Mouse (Mus musculus) thymus, adult 2 months (tissue): ENCODE data around the gene Clns1a. TPM values are rescaled to one million over a fixed set of nuclear protein-coding genes. Genes with fewer than 3 reads are reported as not detected.

Source experiments
- DNase-seq: peaks from one replicate; pipeline ENCODE4 v3.0.0; 2021
- H3K27ac ChIP-seq: fragments of 200-500 bp; 2 replicates; pipeline ENCODE4 v1.5.1; 2012; ENCODE audit warnings: low read length, control low read depth; ENCODE audit not compliant: control insufficient read depth, insufficient read depth
- H3K27me3 ChIP-seq: fragments of 200-500 bp; 2 replicates; pipeline ENCODE4 v1.6.1; 2012; ENCODE audit warnings: mild to moderate bottlenecking, low read length, moderate library complexity, mixed read lengths; ENCODE audit not compliant: control insufficient read depth, insufficient read depth
- H3K36me3 ChIP-seq: fragments of 200-500 bp; 2 replicates; pipeline ENCODE4 v1.6.1; 2012; ENCODE audit warnings: mild to moderate bottlenecking, low read length, moderate library complexity; ENCODE audit not compliant: control insufficient read depth, insufficient read depth
- H3K4me1 ChIP-seq: fragments of 200-500 bp; replicated peaks from 2 replicates; pipeline ENCODE4 v1.6.1; 2012; ENCODE audit warnings: low read length; ENCODE audit not compliant: control insufficient read depth, insufficient read depth
- H3K4me3 ChIP-seq: fragments of 200-500 bp; 2 replicates; pipeline ENCODE4 v1.5.1; 2012; ENCODE audit warnings: mild to moderate bottlenecking, low read length, control low read depth, moderate library complexity; ENCODE audit not compliant: control insufficient read depth, insufficient read depth
- CTCF ChIP-seq: fragments of 200-500 bp; IDR thresholded peaks from 2 replicates; pipeline ENCODE4 v1.5.1; 2012; ENCODE audit warnings: mild to moderate bottlenecking, control low read depth, low read length, moderate library complexity, borderline replicate concordance; ENCODE audit not compliant: control insufficient read depth, poor library complexity, insufficient read depth; ENCODE audit errors: extremely low read depth
- POLR2A ChIP-seq: fragments of 200-500 bp; IDR thresholded peaks from 2 replicates; pipeline ENCODE4 v1.6.1; 2012; ENCODE audit warnings: mild to moderate bottlenecking, low read length, control low read depth, moderate library complexity; ENCODE audit not compliant: control insufficient read depth, poor library complexity, insufficient read depth; ENCODE audit errors: extremely low read depth
- WGBS: fragments of 180-500 bp; shearing (Covaris S2); methylation state at CpG from one replicate; pipeline ENCODE4 v1.1.7; 2018; 5-methylcytosine and 5-hydroxymethylcytosine counted together
- polyA plus RNA-seq: library from polyadenylated mRNA; depleted of rRNA; stranded (reverse); fragments of >200 nt; gene quantifications from 2 replicates; pipeline ENCODE4 v1.2.3, GENCODE M21; 2012; rRNA removed

Gene Clns1a
- 60.8 and 63.3 TPM in 2 replicates for polyA plus RNA-seq

- peak; percentile 92 for DNase-seq
- Histone ChIP-seq H3K27me3 (no peaks in the 10 kb centered on the region), H3K4me1 (peaks cover 6% of the 10 kb centered on the region), H3K4me3 (peak within 1 kb of the TSS; percentile 93), H3K36me3 (peaks cover 6% of the 10 kb centered on the region; the same call in 1 of the 2 replicates), H3K27ac (peak within 1 kb of the TSS; percentile 27; the same call in 1 of the 2 replicates)
- WGBS, result under 1% methylated on average over 63 of the region's 63 CpGs
- TF ChIP-seq CTCF (0 out of 2 replicates have a peak, but pooled peaks have one; percentile 7), POLR2A (peak; percentile 52; the same call in 1 of the 2 replicates)
These were observed at the start of gene Clns1a for GRCm38 (mm10) chr7:97696506-97697254. Gene Clns1a, plus strand, starts transcription at chr7:97696634.

- Histone ChIP-seq H3K4me3 (no peak overlapping the region), H3K36me3 (no peaks in the 10 kb centered on the region; the same call in 1 of the 2 replicates), H3K27ac (no peak overlapping the region), H3K27me3 (no peaks in the 10 kb centered on the region), H3K4me1 (no peaks in the 10 kb centered on the region)
- WGBS, result 97% methylated on average over 5 of the region's 5 CpGs
- TF ChIP-seq CTCF (no peak), POLR2A (no peak)
- DNase-seq, result no peak
These were observed 48.8 kb upstream of the Clns1a start for GRCm38 (mm10) chr7:97647656-97648055.

GRCm38 (mm10) chr7:97650729-97651128 lies 45.7 kb upstream of the Clns1a start:
- Histone ChIP-seq H3K4me1 (no peaks in the 10 kb centered on the region), H3K27ac (no peak overlapping the region), H3K27me3 (no peaks in the 10 kb centered on the region), H3K36me3 (peaks cover 6% of the 10 kb centered on the region; the same call in 1 of the 2 replicates), H3K4me3 (no peak overlapping the region)
- no peak for DNase-seq
- 97% methylated on average over 4 of the region's 4 CpGs for WGBS
- no peak for TF ChIP-seq POLR2A
- TF ChIP-seq CTCF, result no peak

GRCm38 (mm10) chr7:97656144-97656543 lies 40.3 kb upstream of the Clns1a start:
- WGBS, result 92% methylated on average over 6 of the region's 6 CpGs
- no peak overlapping the region for H3K4me3 ChIP-seq
- peaks cover 13% of the 10 kb centered on the region for H3K36me3 ChIP-seq
- no peak overlapping the region for H3K27ac ChIP-seq
- H3K27me3 ChIP-seq, result no peaks in the 10 kb centered on the region
- H3K4me1 ChIP-seq, result no peaks in the 10 kb centered on the region
- TF ChIP-seq POLR2A (no peak), CTCF (no peak)
- DNase-seq, result no peak

GRCm38 (mm10) chr7:97661634-97662033 lies 34.8 kb upstream of the Clns1a start:
- Histone ChIP-seq H3K4me3 (no peak overlapping the region), H3K4me1 (no peaks in the 10 kb centered on the region), H3K36me3 (peaks cover 42% of the 10 kb centered on the region), H3K27me3 (no peaks in the 10 kb centered on the region), H3K27ac (no peak overlapping the region)
- 97% methylated on average over 4 of the region's 4 CpGs for WGBS
- TF ChIP-seq POLR2A (no peak), CTCF (no peak)
- DNase-seq, result no peak

- TF ChIP-seq CTCF, result no peak
- no peak for TF ChIP-seq POLR2A
- no peak overlapping the region for H3K4me3 ChIP-seq
- H3K27ac ChIP-seq, result no peak overlapping the region
- H3K4me1 ChIP-seq, result no peaks in the 10 kb centered on the region
- DNase-seq, result no peak
- 23% methylated on average over 1 of the region's 1 CpGs for WGBS
- H3K27me3 ChIP-seq, result no peaks in the 10 kb centered on the region
- H3K36me3 ChIP-seq, result peaks cover 60% of the 10 kb centered on the region
These were observed 17.2 kb upstream of the Clns1a start for GRCm38 (mm10) chr7:97679239-97679638.

- DNase-seq, result no peak
- WGBS, result 79% methylated on average over 2 of the region's 2 CpGs
- Histone ChIP-seq H3K4me3 (no peak overlapping the region), H3K27ac (no peak overlapping the region), H3K36me3 (peaks cover 32% of the 10 kb centered on the region), H3K4me1 (no peaks in the 10 kb centered on the region), H3K27me3 (no peaks in the 10 kb centered on the region)
- TF ChIP-seq POLR2A, result no peak
- no peak for TF ChIP-seq CTCF
These were observed 8.6 kb upstream of the Clns1a start for GRCm38 (mm10) chr7:97687831-97688230.
